Mouse (Mus musculus): ENCODE results near the gene Ovol2.

The Ovol2 gene

DNA sequence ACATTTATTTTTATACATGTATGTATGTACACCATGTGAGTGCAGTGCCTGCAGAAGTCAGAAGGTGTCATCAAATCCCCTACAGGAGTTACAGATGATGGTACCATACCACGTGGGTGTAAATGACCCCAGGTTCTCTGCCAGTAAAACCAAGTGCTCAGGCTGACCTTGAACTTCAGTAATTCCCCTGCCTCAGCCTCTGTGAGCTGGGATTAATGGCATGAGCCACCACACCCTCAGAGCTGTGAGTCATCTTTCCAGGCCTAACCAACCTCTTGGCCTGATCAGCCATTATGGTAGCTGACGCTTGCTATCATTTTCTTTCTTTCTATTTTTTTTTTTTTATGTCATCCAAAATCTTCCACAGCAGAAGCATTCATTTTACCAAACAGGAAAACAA lies 20.6 kb downstream of the Ovol2 start:
- DNase-seq = no peak

DNA sequence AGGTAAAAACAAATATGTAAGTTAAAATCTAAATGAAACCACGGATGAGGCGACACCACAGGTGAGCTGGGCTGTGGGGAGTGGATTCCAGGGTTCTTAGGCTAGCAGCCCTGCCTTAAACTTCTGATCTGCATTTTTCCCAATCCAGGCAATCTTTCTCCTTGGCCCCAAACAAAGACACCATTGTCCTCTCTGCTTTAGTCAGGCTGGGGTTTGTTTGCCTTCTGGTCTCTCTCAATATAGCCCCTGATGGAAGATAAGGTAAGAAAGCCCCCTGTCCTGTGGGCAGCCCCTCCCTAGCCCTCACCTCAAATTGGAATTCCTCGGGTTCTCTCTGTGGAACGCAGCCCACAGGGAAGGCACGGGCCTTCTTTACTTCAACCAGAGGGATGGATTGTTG lies 21.7 kb downstream of the Ovol2 start:
- no peak for DNase-seq

GRCm38 (mm10) chr2:144308561-144308960 lies 23.4 kb downstream of the Ovol2 start:
- no peak for DNase-seq

GRCm38 (mm10) chr2:144305721-144306294 lies 26.1 kb downstream of the Ovol2 start:
- no peak for DNase-seq

GRCm38 (mm10) chr2:144301101-144301500 lies 30.8 kb downstream of the Ovol2 start:
- no peak for DNase-seq

DNA sequence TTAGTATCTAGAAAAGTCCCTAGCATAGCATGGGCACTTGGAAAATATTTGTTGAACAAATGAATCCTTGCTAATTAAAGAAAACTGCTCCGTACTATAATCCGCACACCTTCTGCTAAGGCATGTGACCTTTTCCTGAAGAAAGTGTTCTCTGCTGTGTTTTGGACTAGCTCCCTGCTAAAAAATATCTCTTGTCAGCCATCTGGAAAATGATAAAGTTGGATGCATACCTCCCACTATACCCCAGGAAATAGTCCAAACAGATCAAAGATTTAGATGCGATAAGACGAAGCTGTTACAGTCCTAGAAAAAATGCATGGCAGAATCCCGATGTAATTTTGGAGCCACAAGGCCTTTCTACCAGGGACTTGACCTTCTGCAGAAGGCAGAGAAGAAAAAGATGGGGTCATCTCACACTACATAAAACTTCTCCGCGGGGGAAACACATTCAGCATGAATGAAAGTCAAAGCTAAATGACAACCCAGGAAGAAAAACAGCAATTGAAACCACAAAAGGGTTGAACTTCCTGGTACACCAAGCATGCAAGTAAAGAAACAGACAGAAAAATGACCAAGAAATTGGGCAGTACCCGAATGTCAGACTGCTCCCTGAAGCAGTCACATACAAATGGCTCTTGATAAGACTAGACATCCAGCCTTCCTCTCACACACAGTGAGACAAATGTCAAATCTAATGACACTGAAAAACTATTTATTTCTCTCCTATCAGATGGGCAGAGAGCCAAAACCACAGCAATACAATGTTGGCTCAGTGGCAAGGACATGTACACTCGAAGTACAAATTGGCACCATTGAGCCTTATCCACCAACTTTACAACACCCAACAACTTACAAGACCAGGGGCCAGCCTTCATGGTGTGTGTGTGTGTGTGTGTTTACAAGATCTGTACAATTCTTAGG lies 31.9 kb downstream of the Ovol2 start:
- peak in 1 of 2 experiments; percentile 36 for DNase-seq

DNA sequence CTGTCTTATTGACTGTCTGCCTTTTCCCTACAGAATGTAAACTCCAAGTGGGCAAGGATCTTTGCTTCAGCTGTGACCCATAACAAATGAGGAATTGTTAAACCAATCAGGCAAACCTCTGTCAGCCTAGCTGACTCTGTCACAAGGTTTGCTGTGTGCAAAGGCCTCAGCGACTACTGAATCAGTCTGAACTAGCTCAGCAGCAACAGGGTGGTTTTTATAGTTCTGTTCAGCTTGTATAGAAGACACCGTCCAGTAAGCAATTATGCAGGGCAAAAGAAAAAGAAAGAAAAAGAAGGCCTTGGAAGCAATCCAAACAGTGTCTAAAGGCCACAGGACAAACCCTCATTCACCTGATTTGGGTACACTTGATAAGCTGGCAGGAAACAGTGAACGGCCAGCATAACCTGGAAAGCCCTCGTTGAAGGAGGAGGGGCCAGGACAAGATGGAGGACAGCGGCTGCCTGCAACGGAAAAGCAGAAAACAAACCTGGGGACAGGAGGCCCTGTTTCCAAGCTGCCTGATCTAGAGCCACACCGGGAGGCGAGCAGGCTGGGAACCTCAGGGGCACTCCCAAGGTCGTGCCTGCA lies 36.7 kb downstream of the Ovol2 start:
- DNase-seq = peak; percentile 24 to 40

DNA sequence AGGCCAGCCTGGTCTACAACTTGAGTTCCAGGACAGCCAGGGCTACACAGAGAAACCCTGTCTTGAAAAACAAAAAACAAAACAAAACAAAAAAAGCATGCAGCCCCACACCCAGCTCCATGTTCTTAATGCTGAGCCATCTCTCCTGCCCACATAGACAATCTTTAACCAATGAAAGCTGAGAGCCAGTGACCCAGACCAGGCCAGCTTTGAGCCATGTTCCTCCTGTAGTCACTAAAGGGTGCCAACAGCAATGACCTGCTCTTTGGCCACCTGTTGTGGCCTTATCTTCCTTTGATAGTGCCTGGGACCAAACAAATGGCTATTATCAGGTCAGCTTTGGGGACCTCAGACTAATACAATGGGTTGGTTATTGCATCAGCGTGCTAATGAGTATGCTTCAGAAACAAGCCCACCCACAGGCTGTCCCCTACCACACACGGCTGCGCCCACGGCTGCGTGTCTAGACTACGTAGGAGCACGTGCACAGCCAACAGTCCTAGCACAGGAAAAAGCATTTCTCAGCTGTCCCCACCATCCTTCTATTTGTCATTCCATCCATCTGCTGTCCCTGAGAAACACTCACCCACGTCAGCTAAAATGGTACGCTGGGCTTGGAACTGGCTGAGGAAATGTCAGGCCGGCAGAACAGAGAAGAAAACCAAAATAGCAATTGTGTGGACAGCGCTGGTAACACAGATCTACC lies 40.2 kb downstream of the Ovol2 start:
- no peak for DNase-seq

DNA sequence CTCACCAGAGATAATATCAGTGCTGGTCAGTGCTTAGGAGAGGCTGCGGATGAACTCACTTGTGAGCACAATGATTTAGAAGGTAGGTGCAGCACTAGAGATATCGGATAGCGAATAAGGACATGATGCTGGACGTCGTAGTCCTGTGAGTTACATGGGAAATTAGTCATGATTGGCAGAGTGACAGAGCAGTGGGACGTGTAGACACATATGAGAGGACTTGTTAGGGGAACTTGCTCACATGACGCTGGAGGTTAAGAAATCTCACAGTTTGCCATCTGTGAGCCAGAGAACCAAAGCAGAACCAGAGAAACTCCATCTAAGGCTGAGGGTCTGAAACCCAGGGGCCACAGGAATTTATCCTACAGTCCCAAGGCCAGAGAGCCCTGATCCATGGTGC lies 41.6 kb downstream of the Ovol2 start:
- peak; percentile 26 to 34 for DNase-seq

DNA sequence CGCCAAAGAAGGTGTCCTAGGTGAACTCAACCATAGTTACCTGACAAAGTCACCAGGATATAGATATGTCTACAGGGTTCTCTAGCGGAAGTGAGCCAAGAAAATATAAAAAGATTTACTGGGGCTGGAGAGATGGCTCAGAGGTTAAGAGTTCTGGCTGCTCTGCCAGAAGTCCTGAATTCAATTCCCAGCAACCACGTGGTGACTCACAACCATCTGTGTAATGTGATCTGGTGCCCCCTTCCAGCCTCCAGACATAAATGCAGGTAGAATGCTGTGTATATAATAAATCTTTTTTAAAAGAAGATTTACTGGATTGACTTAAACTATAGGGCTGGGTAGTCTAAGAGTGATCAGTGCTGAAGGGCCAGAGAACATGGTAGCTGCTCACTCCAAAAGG lies 50.5 kb downstream of the Ovol2 start:
- no peak for DNase-seq

DNA sequence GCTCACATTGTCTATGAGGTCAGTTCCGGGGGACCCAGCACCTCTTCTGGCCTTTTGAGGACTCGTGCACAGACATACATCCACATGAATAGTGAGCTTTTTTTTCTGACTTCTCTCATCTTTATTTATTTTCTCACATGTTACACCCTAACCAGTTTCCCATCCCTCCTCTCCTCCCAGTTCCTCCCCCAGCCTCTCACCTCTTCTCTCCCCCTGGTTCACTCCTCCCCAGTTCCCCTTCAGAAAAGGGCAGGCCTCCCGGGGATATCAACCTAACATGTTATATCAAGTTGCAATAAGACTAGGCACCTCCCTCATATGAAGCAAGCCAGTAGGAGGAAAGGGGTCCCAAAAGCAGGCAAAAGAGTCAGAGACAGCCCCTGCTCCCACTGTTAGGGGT lies 51.4 kb downstream of the Ovol2 start:
- no peak for DNase-seq

DNA sequence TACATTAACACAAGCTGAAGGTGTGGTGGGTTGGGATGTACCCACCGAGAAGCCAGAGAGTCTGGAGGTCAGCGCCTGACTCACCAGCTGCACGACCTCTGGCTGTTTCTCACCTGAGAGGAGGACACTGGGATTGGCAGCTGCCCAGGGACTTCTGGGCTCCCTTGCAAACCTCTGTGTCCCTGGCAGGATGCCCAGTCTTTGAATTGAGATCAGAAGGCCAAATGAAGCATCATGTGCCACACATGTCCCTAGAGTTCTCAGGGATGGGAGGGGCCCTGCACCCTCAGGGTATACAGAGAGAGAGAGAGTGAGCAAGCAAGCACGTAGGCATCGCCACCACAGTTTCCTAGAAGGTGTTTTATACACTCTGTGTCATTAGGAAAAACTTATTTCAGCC lies 52.2 kb downstream of the Ovol2 start:
- no peak for DNase-seq

DNA sequence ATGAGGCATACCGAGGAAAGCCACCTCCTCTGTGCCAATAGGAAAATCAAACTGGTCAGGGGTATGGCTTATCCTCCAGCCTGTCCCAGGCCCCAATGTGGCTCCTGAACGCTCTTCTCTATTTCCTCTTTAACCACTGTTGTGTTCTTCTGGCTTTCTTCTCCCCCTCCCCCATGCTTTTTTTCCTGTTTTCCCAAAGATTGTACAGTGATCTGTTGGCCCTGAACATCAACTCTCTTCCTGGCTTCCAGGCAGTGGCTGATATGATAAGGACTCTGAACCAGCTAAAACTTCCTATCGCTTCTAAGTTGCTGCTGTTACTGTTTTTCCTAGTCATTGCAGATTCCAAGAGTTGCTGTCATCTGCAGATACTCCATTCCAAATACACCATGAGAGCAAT lies 55.1 kb downstream of the Ovol2 start:
- DNase-seq = no peak

- no peak for DNase-seq
Observed at GRCm38 (mm10) chr2:144274741-144275140, 57.2 kb downstream of the Ovol2 start.

DNA sequence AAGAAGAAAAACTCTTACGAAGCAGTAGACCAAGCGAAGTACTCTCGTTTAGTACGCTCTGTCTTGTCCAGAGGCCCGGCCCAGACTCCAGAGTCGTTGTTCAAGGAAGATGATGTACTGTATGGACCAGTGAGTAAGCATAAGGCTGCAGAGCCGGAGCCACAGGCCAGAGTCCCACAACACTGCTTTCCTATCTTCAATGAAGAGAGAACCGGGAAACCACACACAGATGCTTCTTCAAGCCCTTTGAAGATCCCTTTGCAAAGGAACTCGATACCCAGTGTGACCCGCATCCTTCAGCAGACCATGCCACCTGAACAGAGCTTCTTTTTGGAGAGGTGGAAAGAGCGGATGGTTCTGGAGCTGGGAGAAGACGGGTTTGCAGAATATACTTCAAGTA lies 59.9 kb downstream of the Ovol2 start:
- DNase-seq = no peak

DNA sequence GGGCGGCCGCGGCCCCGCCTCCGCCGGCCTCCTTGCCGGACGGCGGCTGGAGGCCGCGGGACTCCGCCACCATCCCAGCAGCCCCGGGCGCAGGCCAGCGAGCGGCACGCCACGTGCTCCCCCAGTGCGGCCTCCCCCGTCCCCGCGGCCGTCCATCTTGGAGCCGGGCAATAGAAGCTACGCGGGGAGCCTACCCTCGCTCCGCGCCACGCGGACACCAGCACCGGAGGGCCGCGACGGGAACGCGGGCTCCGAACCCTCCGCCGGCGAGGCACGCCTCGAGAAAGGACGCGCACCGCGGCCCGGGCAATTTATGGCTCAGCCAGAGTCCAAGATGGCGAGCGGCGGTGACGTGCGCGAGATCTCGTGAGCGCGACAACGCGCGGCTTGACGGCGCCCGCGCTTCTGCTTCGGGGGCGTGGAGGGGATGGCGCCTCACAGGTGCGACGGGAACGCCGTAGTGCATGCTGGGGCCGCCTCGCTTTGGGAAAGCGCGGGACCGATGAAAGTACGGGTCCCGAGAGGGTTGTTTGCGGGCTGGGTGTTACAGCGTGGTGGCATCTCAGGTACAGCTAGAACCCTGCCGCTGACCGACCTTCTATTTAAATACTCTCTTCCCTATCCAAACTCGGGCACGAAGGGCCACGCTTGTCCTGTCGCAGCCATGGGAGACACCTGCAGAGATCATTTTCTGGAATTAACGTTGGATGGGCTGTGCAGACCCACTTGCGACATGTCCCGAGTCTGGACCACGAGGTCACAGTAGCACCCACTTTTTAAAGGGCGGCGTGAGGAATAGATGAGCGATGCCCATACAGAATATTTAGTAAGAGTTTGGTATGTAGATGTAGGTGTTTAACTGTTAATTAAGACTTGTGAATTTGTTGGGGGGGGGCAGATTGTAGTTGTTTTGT lies 61.2 kb downstream of the Ovol2 start, which contains the start of the genes Mgme1 and Snx5:
TSS of gene Mgme1 (plus strand) at position 157 of the 914 bp plus-strand sequence.
TSS of gene Snx5 (minus strand) at position 400 of the 914 bp plus-strand sequence.
- DNase-seq = peak; percentile 92 to 93

DNA sequence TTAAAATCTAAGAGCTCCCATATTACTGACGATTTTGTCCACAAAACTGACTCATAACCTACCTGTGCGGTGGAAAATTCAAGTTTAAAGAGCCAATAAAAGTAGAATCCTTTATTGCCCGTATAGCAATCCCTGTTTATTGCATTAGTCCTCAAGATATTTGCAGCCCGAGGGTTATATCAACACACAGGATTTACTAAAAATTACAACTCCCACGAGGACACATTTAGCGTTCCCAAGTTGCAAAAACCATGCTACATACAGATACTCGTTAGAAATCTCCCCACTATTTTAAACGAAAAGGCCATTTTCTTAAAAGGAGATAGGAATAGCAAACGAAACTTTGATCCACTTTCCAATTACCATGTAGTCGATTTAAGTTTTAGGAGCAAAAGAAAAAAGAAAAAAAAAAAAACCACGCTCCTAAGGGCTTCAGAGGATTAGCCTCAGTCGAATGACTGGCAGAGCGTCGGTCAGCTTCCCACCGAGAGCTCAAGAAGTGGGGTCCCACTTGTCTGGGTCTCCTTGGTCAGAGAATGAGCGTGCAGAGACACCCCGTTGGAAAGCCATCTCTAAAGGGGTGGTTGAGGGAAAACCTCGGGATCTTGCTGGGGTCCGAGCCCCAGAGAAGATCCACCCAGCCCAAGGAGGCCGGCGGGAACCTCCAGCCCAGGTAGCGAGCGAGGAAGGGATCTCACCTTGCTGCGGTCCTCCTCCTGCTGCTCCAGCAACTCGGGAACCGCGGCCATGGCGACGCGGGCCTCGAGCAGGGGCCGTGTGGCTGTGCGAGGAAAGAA lies 62.1 kb downstream of the Ovol2 start:
- no peak for DNase-seq

DNA sequence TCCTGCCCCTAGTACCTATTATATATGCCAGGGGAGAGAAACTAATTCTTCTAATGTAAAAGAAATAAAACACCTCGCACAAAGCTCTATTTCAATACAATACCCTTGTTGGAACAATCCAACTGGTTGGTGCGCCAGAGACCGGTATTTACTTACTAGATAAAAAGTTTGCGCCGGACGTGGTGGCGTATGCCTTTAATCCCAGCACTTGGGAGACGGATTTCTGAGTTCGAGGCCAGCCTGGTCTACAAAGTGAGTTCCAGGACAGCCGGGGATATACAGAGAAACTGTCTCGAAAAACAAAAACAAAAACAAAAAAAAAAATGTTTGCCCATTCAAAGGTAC lies 62.7 kb downstream of the Ovol2 start:
- DNase-seq = no peak

DNA sequence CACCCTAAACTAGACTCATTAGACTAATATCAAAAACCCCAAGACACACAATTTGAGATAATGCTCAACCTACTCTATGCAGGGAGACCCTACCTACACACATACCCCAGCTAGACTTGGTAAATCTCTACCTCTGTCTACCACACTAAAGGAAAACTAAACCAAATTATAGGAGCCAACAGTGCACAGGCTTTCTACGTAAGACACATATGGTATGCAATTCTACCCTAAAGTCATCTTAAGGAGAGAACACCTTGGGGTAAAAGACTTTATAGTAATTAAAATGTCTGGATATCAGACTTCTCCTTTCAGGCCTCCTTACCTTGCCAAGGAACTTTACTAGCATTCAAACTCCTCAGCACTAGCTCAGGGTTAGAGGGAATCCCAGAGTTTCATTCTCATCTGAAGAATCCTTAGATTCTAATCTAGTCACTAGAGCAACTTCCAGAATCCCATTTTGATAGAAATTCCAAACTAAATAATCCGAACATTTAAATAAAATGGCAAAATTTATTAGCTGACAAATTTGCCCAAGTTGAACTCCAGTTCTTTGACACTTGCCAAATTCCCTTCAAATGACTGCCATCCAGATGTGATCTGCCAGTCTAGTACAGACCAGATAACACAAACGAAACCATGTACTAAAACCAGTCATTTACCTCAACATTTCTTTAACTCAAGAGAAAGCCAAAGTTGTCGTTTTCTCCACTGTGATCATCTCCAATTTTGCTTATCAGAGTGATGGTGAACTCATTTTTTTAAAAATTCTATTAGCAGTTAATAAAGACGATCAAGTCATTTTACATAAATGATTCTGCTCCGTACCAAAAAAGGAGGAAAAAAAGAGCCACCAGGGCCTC lies 63.3 kb downstream of the Ovol2 start:
- no peak for DNase-seq

- peak in 1 of 2 experiments; percentile 24 for DNase-seq
Observed at GRCm38 (mm10) chr2:144267731-144268015, 64.3 kb downstream of the Ovol2 start.
